Mouse (Mus musculus) WW6 (cell line): ENCODE data around the gene Fam193a.

ENCODE experiments used
- DNase-seq: peaks from one replicate; pipeline ENCODE4 v3.0.0-alpha.2; 2013; ENCODE audit warnings: low read depth, low spot score

Gene Fam193a

DNA sequence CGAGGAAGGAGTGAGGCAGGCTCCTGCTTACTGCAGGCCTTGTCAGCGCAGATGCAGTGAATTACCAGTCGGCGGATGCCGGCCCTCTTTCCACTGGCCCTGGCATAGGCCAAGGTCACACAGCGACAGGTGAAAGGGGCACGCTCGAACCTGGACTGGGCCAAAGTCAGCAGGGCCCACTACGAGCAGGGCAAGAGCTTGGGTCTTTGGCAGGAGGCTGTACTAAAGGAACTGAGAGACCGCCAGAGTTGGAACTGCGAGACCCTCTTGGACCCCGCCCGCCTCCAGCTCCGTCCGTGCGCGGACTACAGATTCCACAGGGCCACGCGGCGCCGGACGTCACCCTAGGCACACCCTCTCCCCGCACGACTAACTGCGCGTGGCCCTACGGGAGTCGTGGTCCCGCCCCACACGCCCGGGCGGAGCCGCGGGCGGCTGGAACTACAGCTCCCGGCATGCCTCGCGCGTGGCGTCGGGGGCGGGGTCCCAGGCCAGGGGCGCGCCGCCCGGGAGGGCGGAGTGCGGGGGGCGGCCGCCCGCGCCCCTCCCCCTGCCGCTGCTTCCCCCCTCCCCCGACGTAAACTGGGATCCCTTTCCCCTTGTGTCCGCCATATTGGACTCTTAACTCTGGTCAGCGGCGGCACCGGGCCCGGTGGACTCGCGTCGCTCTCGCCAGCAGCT, at the start of gene Fam193a:
Fam193a (plus strand) TSS at position 593 of the 681 bp plus-strand sequence.
- peak; percentile 80 for DNase-seq

DNA sequence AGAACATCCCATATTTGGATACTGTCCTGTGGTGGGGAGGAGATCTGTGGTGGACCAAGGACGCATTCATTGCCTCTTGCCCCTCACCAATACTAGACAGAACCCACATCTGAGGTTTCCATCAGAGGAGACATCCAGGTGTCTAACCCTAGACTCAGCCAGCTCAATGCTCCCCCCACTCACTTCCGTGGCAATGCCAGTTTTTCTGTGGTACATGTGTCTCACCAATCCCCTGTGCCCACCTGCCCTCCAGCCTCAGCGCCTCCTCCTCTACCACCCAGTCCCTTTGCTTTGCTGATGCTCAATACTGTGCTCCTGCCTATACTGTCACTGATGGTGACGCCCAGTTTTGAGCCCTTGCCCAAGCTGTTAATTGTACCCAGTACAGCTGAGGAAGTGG, 48.5 kb upstream of the Fam193a start:
- no peak for DNase-seq

DNA sequence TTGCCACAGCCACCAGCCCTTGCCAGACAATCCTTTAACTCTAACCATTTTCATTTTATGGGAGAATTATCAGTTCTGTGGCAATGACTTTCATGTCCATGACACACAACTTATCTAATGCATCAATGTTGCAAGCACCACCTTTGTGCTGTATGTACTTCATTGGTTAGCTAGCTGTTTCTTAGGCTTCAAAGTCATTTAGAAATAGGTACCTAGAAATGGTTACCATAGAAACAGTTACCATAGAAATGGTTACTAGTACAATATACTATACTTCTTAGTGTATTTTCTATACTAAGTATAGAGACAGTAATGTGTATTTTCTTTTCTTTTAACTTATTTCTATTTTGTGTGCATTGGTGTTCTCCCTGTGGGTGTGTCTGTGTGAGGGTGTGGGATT, 44.4 kb upstream of the Fam193a start:
- DNase-seq: no peak

DNA sequence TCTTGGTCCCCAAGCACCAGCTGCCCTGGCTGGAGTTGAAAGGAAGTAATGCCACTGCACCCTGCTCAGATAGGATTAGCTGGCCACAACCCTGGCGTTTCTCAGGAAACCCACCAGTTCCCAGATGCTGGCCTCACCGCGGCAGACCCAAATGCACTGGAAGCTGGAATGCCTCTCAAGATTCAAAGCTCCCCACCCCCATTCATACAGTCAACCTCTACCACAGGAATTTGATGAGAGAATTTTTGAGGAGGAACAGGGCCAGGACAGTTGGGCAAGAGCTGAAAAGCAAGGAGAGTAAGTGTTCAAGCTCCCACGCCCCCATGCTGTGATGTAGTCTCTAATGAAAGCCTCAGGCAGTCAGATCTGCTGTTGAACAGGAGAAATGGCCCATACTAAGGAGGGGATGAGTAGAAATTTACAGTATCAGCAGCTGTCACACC, 43.5 kb upstream of the Fam193a start:
- DNase-seq: no peak

- DNase-seq: peak; percentile 58
Measured at GRCm38 (mm10) chr5:34326875-34327576, 42.7 kb upstream of the Fam193a start.

- DNase-seq: no peak
Measured at GRCm38 (mm10) chr5:34330136-34330535, 39.6 kb upstream of the Fam193a start.

GRCm38 (mm10) chr5:34334081-34334480, 35.7 kb upstream of the Fam193a start:
- DNase-seq: no peak

DNA sequence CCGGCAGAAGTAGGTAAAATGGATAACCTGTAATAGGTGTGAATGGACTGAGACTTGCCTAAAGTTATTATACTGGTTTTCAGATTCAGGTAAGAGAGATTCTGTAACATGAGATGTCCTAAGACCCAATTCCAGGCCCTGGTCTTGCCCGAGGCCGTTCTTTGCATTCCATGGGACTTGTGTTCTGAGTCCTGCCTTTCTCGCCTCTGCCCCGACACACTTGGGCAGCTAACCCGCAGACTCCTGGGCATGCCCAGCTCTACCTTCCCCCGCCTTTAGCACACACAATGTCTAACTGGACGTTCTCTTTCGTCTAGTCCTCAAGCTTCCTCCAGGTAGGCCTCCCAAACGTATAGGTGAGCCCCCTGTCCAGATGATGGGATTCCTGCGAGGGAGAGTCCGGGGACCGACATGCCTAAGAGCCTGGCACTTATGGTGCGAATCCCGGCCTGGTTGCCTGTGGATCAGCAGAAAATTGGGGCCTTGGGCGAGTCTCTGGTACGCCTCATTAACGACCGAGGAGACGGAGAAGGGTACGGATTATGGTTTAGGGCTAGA, 34.1 kb upstream of the Fam193a start:
- no peak for DNase-seq

- DNase-seq: peak; percentile 92
Measured at GRCm38 (mm10) chr5:34336097-34336774, 33.5 kb upstream of the Fam193a start, which contains the start of gene Rnf4. Gene Rnf4, plus strand, starts transcription at chr5:34336289.

- peak; percentile 42 for DNase-seq
Measured at GRCm38 (mm10) chr5:34336775-34337450, 32.8 kb upstream of the Fam193a start.

DNA sequence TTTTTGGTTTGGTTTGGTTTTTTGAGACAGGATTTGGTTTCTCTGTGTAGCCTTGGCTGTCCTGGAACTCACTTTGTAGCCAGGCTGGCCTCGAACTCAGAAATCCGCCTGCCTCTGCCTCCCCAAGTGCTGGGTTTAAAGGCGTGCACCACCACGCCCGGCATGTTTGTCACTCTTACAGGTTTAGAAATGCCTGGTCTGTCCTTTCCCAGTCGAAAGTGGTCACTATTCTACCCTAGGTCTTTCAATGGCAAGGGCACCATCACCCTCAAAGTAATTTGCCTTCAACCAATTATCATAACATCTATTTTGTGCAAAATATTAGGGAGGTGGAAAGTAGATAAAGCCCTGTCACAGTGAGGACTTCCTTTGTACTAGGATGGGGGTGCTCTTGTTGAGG, 29.5 kb upstream of the Fam193a start:
- DNase-seq: no peak

DNA sequence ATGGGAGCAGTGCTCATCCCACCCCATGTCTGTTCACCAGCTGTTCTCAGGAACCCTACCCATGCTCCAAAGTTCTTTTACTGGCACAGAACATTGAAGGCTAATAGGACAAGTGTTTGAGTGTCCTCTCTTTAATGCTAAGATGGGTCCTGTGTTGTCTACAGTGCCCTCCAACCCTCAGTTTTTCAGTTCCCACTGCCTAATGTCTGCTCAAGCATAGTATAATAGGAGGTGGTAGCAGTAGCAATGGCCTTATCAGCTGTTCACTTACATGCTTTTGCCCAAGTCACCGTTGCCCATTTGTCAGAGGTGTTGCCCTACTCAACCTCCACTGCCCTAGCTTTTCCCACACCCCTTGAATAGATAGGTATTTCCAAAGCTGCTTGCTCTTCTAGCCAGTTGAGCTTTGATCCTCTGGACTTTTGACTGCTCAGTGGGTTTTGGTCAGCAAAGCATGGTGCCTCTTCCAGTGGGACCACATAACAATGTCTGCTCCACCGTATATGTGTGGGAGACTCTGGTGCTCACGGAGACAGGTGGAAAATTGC, 17.6 kb upstream of the Fam193a start:
- no peak for DNase-seq

GRCm38 (mm10) chr5:34360261-34360660, 9.5 kb upstream of the Fam193a start:
- DNase-seq: no peak

GRCm38 (mm10) chr5:34363115-34363514, 6.6 kb upstream of the Fam193a start:
- no peak for DNase-seq

DNA sequence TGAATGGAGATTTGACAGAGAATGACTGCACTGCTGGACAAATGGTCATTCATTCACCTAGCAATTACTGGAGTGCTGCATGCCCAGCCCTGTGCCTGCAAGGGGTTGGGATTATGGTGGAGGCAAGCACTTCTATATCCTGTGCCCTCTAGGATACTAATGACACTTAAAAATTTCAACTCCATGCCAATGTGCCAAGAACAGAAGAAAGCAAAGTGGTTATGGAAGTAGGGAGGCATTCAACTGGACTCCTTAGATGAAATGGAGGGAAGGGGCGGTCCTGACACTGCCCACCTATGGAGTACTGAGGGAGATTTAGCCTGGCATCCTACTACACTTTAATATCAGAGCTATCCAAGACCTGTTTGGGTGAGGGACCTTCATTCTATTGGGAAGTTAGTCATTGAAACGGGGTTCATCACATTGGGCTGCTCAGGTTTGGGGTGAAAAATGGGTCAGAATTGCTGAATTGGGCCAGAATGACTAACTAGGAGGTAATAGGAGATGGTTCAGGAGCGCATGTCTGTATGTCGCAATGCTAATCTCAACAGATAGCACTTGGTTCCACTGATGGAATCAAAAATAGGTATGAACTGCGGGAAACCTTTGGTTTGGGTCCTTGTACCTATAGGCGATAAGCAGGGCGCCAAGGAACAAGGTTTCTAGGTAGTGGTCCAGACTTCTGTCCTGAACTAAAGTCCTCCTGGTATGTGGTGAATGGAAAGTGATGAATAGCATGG, 1.0 kb upstream of the Fam193a start:
- DNase-seq: peak; percentile 22

- DNase-seq: peak; percentile 18
Measured at GRCm38 (mm10) chr5:34370022-34370823, 490 bp downstream of the Fam193a start.

GRCm38 (mm10) chr5:34370840-34371239, 1.1 kb downstream of the Fam193a start:
- DNase-seq: no peak

GRCm38 (mm10) chr5:34372141-34372540, 2.4 kb downstream of the Fam193a start:
- no peak for DNase-seq

DNA sequence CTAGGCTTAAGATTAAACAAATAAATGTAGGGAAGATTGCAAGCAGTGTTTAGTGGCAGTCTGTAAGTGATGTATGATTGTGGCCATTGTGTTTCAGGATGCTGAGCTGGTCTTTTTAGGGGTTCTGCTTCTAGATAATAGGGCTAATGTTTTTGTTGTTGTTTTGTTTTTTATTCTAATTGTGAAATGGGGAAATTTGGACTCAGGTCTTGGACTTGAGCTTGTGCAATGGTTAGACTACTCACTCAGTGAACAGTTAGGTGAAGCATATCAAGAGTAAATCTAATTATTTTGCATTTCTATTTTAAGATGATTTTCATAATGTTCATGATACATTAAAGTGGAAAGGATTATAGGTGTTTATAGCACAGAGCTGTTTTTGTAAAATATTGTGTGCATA, 2.8 kb downstream of the Fam193a start:
- no peak for DNase-seq

DNA sequence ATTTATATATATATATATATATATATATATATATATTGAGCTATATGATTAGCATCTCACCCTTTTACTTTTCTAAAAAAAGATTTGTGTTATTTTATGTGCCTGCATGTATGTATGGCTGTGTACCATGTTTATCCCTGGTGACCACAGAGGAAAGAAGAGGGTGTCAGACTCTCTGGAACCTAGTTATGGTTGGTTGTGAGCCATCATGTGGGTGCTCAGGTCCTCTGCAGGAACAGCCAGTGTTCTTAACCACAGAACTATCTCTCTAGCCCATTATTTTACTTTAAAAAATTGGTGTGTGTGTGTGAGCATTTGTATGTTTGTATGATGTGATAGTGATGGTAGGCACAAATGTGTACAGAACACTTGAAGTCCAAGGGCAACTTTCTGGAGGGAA, 9.1 kb downstream of the Fam193a start:
- DNase-seq: no peak
